Mouse (Mus musculus) liver, adult 2 months (tissue): Measurements from ENCODE around the gene Dmd. TPM values are rescaled to one million over a fixed set of nuclear protein-coding genes. Genes with fewer than 3 reads are reported as not detected.

Source experiments
- DNase-seq: peaks from one replicate; pipeline ENCODE4 v3.0.0-alpha.2; 2011; ENCODE audit warnings: low read depth, low spot score; ENCODE audit errors: extremely low read depth
- H3K27ac ChIP-seq: fragments of 200-500 bp; replicated peaks from 2 replicates; pipeline ENCODE4 v1.5.1; 2012; ENCODE audit warnings: low read depth, mild to moderate bottlenecking, control low read depth, inconsistent platforms, low read length; ENCODE audit not compliant: insufficient read depth
- H3K27me3 ChIP-seq: fragments of 200-500 bp; 2 replicates; pipeline ENCODE4 v1.6.1; 2012; ENCODE audit warnings: mild to moderate bottlenecking, moderate library complexity, low read length, inconsistent platforms; ENCODE audit not compliant: control insufficient read depth, insufficient read depth
- H3K36me3 ChIP-seq: fragments of 200-500 bp; 2 replicates; pipeline ENCODE4 v1.6.1; 2012; ENCODE audit warnings: low read length, inconsistent platforms; ENCODE audit not compliant: control insufficient read depth, insufficient read depth
- H3K4me1 ChIP-seq: fragments of 200-500 bp; 2 replicates; pipeline ENCODE4 v1.6.1; 2011; ENCODE audit warnings: low read length; ENCODE audit not compliant: control insufficient read depth, insufficient read depth
- H3K4me3 ChIP-seq: fragments of 200-500 bp; 2 replicates; pipeline ENCODE4 v1.5.1; 2011; ENCODE audit warnings: low read depth, mild to moderate bottlenecking, control low read depth, low read length, moderate library complexity; ENCODE audit not compliant: insufficient read depth
- H3K79me2 ChIP-seq: fragments of 200-500 bp; 2 replicates; pipeline ENCODE4 v1.6.1; 2012; ENCODE audit warnings: inconsistent platforms, mild to moderate bottlenecking, low read length, moderate library complexity; ENCODE audit not compliant: control insufficient read depth, insufficient read depth
- H3K9ac ChIP-seq: fragments of 200-500 bp; 2 replicates; pipeline ENCODE4 v1.6.1; 2012; ENCODE audit warnings: low read depth, mild to moderate bottlenecking, control low read depth, inconsistent platforms, low read length
- CTCF ChIP-seq: fragments of 200-500 bp; IDR thresholded peaks from 2 replicates; pipeline ENCODE4 v1.5.1; 2011; ENCODE audit warnings: low read depth, low read length, control low read depth
- POLR2A ChIP-seq: fragments of 200-500 bp; IDR thresholded peaks from 2 replicates; pipeline ENCODE4 v1.6.1; 2011; ENCODE audit warnings: low read length, control low read depth; ENCODE audit not compliant: insufficient read depth; ENCODE audit errors: extremely low read depth
- WGBS: fragments of 180-500 bp; shearing (Covaris S2); methylation state at CpG from one replicate; pipeline ENCODE4 v1.1.7; 2018; 5-methylcytosine and 5-hydroxymethylcytosine counted together
- polyA plus RNA-seq: library from polyadenylated mRNA; depleted of rRNA; stranded (reverse); fragments of >200 nt; gene quantifications from 2 replicates; pipeline ENCODE4 v1.2.3, GENCODE M21; 2012
- total RNA-seq: library from RNA; depleted of rRNA; stranded (reverse); fragments of >200 nt; gene quantifications from 2 replicates; pipeline ENCODE4 v1.2.3, GENCODE M21; 2014

Dmd gene
- total and polyA plus RNA-seq, 2 experiments, result 7.0 to 39.8 TPM

DNA sequence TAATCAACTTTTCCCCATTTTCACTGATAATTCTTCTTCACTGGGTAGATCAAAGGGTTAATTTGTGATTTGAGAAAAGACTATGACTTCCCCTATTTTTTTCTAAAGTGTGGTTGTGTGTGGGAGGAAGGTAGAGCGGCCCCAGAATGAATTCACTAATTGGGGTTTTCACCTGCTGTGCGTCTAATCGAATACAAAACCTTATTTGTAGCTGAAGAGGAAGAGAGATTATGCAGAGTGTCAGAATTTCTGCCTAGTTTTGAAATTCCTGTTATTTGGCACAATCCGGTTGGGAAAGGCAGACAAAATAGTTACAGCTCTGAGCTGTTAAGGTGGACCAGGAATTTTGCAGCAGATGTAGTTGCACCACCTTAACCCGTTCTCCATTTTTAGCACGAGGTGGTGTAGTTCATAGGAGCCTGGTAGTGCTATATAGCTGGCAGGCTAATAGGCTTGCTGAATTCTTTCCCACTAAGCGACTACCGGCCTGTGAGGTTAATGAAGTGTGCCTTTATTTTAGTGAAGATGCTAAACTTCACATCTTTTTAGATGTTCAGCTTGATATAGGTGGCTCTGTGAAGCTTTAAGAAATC lies 2092.9 kb downstream of the Dmd start:
- no peaks in the 10 kb centered on the region for H3K27me3 ChIP-seq
- DNase-seq, result peak; percentile 10
- H3K4me3 ChIP-seq, result no peak overlapping the region
- H3K79me2 ChIP-seq, result no peaks in the 10 kb centered on the region
- WGBS, result 60% methylated on average over 8 of the region's 8 CpGs
- no peak overlapping the region for H3K9ac ChIP-seq
- no peak overlapping the region for H3K27ac ChIP-seq
- H3K4me1 ChIP-seq, result no peaks in the 10 kb centered on the region
- no peak for TF ChIP-seq CTCF
- TF ChIP-seq POLR2A, result no peak
- no peaks in the 10 kb centered on the region for H3K36me3 ChIP-seq

DNA sequence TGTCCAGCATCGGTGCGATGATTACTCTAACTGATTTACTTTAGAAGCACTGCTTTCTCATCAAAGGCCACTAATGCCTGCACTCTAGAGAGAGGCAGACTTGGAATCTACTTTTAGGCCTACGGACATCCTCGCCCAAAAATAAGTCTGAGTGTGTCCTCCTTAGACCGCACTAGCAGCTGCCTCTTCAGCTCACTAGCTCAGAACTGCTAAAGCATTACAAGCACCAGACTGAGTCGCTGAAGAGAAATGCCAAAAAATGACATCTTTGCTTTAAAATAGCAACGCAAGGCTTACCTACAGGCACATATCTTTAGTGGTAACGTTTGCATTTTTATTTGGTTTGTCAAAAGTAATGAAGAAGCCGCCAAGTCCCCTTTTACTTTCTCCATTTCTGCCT lies 2098.0 kb downstream of the Dmd start:
- no peak overlapping the region for H3K9ac ChIP-seq
- H3K27me3 ChIP-seq, result no peaks in the 10 kb centered on the region
- TF ChIP-seq POLR2A (no peak), CTCF (no peak)
- H3K27ac ChIP-seq, result no peak overlapping the region
- no peak for DNase-seq
- no peaks in the 10 kb centered on the region for H3K36me3 ChIP-seq
- H3K79me2 ChIP-seq, result no peaks in the 10 kb centered on the region; the same call in 1 of the 2 replicates
- peaks cover 8% of the 10 kb centered on the region; the same call in 1 of the 2 replicates for H3K4me1 ChIP-seq
- 96% methylated on average over 9 of the region's 9 CpGs for WGBS
- H3K4me3 ChIP-seq, result no peak overlapping the region

DNA sequence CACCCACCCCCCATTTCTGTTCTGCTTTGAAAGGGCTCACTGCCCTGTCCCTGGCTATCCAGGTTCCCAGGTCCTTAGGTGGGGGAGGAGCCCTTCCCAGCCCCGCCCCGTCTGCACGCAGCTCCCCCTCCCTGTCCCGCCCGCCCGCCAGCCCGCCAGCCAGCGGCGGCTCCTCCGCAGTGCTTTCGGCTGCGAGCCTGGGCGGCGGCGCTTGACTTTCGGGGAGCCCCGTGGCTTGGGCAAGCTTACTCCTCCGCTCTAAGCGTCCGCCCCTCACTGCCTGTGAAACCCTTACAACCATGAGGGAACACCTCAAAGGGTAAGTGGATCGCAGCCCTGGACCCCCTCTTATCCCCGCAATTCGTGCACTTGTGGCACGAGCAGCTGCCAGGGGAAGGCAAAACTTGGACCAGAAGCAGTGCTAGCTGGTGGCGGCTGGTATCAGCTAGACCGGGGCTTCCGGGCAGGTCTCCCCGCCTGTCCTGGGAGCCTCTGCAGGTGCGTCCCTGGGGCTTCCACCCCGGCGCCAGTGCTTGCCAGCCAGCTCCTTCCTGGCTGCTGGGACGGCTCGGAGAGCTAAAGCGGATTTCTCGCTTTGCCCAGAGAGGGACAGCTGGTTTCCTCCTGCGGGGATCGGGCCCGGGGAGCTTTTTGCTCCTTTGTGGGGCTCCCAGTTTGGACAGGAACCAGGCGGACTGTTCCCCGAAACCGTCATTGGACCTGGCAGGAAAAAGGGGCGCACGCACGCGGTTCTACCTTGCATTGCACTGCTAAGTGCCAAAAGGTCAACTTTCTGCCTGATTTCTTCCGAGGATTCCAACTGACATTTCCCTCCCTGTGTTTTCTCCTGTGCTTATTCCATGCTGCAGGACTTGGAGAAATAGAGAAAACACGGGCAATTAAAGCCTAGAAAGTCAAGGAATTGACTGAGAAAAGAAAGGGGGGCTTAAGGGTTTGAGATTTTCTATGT lies 2099.8 kb downstream of the Dmd start:
- TF ChIP-seq CTCF, result no peak
- peak; percentile 53; the same call in 1 of the 2 replicates for TF ChIP-seq POLR2A
- peak; percentile 59 for DNase-seq
- no peaks in the 10 kb centered on the region; the same call in 1 of the 2 replicates for H3K79me2 ChIP-seq
- H3K27ac ChIP-seq, result peak overlapping the region; percentile 77
- peak overlapping the region; percentile 94 for H3K9ac ChIP-seq
- H3K4me1 ChIP-seq, result peaks cover 8% of the 10 kb centered on the region; the same call in 1 of the 2 replicates
- under 1% methylated on average over 46 of the region's 47 CpGs for WGBS
- no peaks in the 10 kb centered on the region for H3K27me3 ChIP-seq
- H3K4me3 ChIP-seq, result peak overlapping the region; percentile 77
- H3K36me3 ChIP-seq, result no peaks in the 10 kb centered on the region

GRCm38 (mm10) chrX:85049593-85049992 lies 2100.9 kb downstream of the Dmd start:
- H3K27ac ChIP-seq, result peak overlapping the region; percentile 65
- no peak for TF ChIP-seq POLR2A
- TF ChIP-seq CTCF, result no peak

DNA sequence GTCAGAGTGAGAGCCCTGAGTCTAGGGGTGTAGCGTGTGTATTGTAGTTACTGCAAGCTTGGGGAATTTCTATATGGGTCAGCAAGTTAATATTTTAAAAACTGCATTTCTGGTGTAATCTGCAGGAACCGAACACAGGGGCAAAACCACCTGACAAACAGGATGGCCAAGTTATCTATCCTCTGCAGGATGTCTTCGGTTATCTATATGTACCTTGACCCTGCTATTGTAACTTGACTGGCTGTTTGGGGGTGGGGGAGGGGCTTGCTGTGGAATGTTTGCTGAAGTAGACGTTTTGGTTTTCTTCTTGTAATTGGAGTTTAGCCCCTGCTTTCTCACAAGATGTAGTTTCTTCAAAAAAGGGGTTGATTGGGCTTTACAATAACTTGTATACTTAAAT lies 2124.9 kb downstream of the Dmd start:
- no peaks in the 10 kb centered on the region for H3K79me2 ChIP-seq
- no peaks in the 10 kb centered on the region for H3K36me3 ChIP-seq
- 19% methylated on average over 4 of the region's 4 CpGs for WGBS
- H3K27me3 ChIP-seq, result no peaks in the 10 kb centered on the region
- H3K27ac ChIP-seq, result no peak overlapping the region
- no peak overlapping the region for H3K4me3 ChIP-seq
- no peak for TF ChIP-seq CTCF
- no peak for TF ChIP-seq POLR2A
- DNase-seq, result no peak
- no peak overlapping the region for H3K9ac ChIP-seq
- peaks cover 2% of the 10 kb centered on the region; the same call in 1 of the 2 replicates for H3K4me1 ChIP-seq

More at GRCm38 (mm10) chrX:85049593-85049992, 2100.9 kb downstream of the Dmd start:
- no peaks in the 10 kb centered on the region for H3K27me3 ChIP-seq
- H3K36me3 ChIP-seq, result no peaks in the 10 kb centered on the region
- peaks cover 8% of the 10 kb centered on the region; the same call in 1 of the 2 replicates for H3K4me1 ChIP-seq
- H3K9ac ChIP-seq, result peak overlapping the region; percentile 58
- no peaks in the 10 kb centered on the region; the same call in 1 of the 2 replicates for H3K79me2 ChIP-seq
- H3K4me3 ChIP-seq, result peak overlapping the region; percentile 77
- DNase-seq, result peak; percentile 86
- 11% methylated on average over 3 of the region's 3 CpGs for WGBS
